Mouse (Mus musculus): ENCODE results near the gene Rora. TPM values are rescaled to one million over a fixed set of nuclear protein-coding genes. Genes with fewer than 3 reads are reported as not detected.

The Rora gene
- total RNA-seq, 2 experiments from 2014 or later: 21.2 to 31.2 TPM

GRCm38 (mm10) chr9:68976136-68976535 is 322.6 kb downstream of the Rora start:
- no peak for DNase-seq (ENCODE audit: low spot score)
- intact Hi-C loops (cut with DNase I): no loop called here

DNA sequence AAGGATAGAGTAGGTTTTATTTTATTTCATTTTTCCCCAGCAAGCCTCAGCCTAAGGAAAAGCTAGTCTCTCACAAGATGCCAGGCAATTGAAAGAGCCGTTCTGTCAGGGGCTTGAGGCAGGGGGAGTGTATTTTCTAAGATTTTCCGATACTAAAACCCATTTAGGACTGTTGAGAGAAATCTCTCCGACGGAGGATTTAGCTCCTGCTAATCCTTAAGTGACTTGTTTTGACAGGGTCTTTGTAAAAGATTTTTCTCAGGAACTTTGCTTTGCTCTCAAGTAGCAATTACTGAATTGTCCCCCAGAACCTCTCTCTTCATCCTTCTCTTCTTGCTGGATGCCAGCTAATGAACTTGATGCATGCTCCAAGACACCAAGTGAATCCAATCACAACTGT is 323.3 kb downstream of the Rora start:
- no peak for DNase-seq (ENCODE audit: low spot score)
- intact Hi-C loops (cut with DNase I): no loop called here

- intact Hi-C loops (cut with DNase I): no loop called here
- DNase-seq (ENCODE audit: low spot score): no peak
Observed at GRCm38 (mm10) chr9:68978656-68979055, 325.1 kb downstream of the Rora start.

DNA sequence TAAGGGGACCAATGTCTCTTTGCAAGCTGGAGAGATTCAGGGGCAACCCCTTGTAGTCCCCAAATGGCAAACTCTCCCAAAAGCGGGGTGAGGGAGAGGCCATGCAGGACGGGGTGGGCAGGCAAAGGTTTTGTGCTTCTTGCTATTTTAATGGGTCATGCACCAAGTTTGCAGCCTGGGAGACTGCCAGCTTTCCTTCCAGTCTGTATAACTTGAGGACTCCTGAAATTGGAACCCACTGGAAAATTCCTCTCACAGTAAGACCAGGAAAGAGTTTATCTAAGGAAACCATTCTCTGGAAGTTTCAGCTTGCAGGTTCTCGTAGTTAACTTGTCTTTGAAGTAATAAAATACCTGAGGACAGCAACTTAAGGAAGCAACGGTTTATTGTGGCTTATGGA is 326.5 kb downstream of the Rora start:
- intact Hi-C loops (cut with DNase I): no loop called here
- no peak for DNase-seq (ENCODE audit: low spot score)

DNA sequence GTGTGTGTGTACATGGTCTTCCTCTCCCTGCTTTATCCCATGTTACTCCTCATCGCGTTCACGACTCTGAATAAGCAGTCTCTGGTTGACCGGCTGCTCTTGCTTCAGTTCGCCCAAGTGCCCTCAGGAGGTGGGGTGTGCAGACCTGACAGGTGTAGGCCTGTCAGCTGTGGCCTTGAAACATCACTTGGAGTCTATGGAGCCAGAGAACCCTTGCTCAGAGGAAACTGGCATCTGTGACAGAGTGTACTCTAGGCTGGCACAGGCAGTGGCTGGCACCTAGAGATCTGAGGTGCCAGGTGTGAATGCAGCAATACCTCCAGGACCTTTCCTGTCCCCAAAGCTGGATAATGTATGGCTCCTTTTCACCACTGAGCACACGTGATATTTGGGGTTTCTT is 331.5 kb downstream of the Rora start:
- intact Hi-C loops (cut with DNase I): no loop called here
- no peak for DNase-seq (ENCODE audit: low spot score)

DNA sequence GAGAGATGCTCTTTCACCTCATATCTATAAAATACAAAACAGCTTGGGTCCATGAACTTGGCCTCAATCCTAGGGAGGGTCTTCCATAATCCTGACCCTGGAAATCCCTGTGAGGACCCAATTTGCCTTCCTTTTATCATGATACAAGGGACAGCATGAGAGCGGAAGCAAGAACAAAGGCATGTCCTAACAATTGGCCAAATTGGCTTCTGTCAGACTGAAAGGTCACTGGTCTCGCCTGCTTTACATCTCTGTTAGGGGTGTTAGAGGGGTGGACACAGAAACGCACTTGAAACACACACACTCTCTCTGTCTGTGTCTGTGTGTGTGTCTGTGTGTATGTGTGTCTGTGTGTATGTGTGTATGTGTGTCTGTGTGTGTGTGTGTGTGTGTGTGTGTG is 332.2 kb downstream of the Rora start:
- no peak for DNase-seq (ENCODE audit: low spot score)
- intact Hi-C loops (cut with DNase I): no loop called here

DNA sequence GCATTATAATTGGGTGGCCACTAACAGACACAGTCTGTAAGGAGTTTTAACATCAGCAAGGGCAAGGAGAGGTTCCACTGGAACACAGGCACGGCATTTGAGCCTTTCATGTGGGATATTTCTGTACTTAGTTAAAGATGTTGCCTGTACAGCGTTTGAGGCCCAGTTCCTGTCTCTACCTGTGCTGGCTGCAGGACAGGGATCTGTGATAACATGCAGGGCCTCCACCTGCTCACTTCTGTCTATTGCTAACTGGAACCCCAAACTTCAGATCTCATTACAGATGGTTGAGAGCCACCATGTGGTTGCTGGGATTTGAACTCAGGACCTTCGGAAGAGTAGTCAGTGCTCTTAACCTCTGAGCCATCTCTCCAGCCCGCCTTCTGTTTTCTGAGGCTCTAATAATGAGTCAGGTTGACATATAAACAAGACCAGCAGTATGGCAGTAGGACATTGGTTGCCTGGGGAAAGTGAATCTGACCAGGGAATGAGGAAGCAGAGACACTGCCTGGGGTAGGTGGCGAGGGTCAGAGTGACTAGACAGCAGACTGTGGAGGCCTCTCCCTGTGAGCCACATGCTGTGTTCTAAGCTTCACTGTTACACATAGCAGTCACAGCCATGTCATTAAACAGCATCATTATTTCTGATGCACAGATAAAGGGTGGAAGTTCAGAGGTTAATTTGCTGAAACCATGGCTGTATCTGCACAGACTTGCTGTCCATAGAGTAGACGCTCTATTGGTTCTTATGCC is 333.9 kb downstream of the Rora start:
- DNase-seq (ENCODE audit: low spot score): no peak
- intact Hi-C loops (cut with DNase I): no loop called here

DNA sequence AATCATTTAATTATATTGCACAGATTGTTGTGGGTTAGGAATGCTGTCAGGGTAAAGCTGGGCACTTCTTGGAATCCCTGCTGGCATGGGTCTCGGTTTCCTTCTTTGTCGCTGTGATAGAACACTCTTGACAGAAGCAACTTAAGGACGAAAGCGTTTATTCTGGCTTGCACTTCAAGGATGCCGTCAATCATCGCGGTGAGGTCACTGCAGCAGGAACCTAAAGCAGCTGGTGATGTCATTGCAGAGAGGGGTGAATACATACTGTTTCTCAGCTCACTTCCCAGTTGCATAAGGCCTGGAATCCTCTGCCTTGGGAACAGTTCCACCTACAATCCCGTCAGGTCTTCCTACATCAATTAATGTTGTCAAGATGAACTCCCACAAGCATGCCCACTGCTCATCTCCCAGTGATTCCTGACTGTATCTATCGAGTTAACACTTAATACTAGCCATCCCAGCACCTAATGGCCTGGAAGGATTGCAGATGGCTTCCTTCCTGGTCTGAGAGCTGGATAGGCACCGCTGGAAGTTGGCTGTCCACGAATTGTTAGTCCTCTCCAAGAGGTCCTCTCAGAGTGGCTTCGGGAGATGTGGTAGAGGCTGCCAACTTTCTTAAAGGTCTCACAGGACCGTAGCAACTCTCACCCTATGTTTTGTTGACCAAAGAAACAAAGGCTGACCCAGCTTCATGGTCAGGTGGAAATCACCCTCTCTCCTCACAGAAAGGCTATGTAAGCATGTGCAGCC is 334.8 kb downstream of the Rora start:
- intact Hi-C loops (cut with DNase I): no loop called here

GRCm38 (mm10) chr9:68989885-68990449 is 336.4 kb downstream of the Rora start:
- intact Hi-C loops (cut with DNase I): no loop called here
- DNase-seq (ENCODE audit: low spot score): no peak

More for the DNA sequence above, 334.8 kb downstream of the Rora start:
- no peak for DNase-seq (ENCODE audit: low spot score)

GRCm38 (mm10) chr9:68993881-68994280 is 340.3 kb downstream of the Rora start:
- intact Hi-C loops (cut with DNase I): no loop called here

DNA sequence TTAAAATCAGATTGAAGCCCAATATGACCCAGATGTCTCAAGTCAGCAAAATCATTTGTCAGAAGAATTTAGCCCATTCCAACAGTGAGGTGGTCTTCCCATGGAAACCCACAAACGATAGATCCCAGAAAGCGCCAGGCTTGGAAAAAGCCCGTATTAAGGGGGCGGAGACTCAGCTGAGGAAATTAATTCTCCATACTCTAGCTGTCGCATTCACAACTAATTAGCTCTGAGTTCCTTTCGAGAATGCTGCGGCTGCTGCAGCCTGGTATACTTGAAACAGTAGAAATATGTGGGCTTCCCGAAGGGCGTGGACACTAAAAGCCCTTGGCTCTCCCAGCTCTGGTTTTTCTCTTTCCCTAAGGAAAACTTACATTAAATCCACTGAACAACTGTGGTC is 345.4 kb downstream of the Rora start:
- intact Hi-C loops (cut with DNase I): no loop called here
- DNase-seq (ENCODE audit: low spot score): no peak

More at GRCm38 (mm10) chr9:68993881-68994280, 340.3 kb downstream of the Rora start:
- no peak for DNase-seq (ENCODE audit: low spot score)

DNA sequence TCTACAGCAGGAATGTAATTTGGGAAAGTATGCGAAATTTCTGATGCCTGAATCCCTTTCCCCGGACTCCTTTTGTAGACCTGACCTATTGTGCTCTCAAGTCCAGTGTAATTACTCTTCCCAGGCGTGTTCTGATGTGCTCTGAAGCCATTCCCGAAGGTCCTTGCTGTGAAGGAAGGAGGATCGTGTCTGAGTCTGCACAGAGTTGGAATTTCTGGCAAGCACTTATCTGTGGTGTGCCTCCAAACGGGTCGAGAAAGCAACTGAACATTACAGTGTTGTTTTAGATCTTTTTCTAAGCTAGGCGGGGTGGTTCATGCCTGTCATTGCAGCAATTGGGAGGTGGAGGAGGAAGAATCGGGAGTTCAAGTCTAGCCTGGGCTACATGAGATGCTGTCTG is 350.9 kb downstream of the Rora start:
- intact Hi-C loops (cut with DNase I): no loop called here
- DNase-seq (ENCODE audit: low spot score): no peak

- intact Hi-C loops (cut with DNase I): no loop called here
Observed at GRCm38 (mm10) chr9:69006666-69007065, 353.1 kb downstream of the Rora start.

DNA sequence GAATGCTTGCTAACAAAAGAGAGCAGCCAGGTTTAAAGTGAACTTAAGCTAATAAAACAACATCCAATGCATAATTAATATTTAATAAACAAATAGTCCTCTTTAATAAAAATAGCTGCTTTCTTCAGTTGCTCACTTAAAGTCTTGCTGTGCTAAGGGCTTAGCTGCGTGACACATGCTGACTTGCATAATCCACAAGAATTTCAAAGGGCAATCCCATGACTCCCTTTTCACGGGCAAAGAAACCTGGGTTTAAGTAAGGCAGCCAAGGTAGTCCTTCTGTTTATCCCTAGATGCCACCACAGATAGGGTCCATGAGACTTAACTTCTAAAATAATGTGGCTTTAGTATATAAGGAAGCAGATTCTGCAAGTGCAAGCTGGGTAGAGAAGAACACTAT is 355.1 kb downstream of the Rora start:
- no peak for DNase-seq (ENCODE audit: low spot score)
- intact Hi-C loops (cut with DNase I): no loop called here

More at GRCm38 (mm10) chr9:69006666-69007065, 353.1 kb downstream of the Rora start:
- DNase-seq (ENCODE audit: low spot score): no peak

DNA sequence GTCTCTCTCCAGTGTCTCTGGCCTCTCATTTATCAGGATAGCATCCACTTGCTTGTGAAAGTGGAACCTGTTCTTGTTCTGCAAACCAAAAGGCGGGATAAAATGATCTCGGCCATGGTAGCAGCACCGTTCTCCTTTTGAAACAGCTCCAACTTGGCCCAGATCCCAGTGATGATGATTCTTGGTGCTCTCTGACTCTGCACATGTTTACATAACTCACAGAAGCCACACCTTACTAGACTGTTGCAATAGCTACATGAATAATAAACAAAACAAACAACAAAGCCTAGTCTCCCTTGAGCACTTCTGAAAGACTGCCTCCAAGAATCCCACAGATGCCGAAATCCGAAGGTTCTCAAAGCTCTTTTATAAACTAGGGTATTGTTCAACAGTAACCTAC is 357.3 kb downstream of the Rora start:
- DNase-seq (ENCODE audit: low spot score): no peak
- intact Hi-C loops (cut with DNase I): no loop called here

DNA sequence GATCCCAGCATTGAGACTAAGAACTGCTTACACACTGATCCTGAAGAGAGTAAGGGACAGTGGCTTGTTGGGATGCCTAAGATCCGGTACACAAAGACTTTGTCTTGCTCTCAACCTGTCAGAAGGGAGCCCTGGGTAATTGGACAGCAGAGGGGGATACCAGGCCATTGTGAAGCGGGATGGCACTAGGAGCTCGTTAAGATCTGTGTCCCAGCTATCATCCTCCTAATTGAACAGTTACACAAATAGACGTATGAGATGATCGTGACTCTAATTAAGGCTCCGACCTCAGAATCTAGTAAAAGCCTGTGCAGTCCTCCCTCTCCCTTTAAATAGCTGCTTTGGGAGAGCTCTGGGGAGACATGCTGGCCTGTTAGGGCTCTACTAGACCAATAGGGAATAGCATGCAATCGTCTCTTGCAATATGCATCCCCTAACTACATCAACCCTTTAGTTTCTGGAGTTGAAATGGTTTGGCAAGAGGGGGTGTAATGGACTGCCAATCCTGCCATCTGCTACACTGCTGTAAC is 359.7 kb downstream of the Rora start:
- intact Hi-C loops (cut with DNase I): no loop called here
- no peak for DNase-seq (ENCODE audit: low spot score)

DNA sequence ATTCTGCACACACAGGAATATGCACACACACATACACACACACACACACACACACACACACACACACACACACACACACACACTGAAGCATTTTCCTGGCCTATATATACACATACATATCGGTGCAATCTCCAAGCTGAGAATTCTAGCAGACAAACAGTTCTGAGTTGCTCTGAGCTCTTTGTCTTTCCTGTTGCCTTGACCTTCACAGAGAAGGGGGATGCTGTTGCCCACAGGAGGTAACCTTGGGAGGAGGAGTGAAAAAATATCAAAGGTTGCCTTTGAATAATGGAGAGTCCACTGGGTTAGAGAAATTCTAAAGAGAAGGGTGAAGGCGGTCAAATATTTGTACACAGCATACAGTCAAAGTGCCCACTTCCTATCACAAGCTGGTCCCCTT is 360.6 kb downstream of the Rora start:
- intact Hi-C loops (cut with DNase I): no loop called here
- DNase-seq (ENCODE audit: low spot score): no peak

GRCm38 (mm10) chr9:69020381-69020780 is 366.8 kb downstream of the Rora start:
- intact Hi-C loops (cut with DNase I): no loop called here
- no peak for DNase-seq (ENCODE audit: low spot score)

DNA sequence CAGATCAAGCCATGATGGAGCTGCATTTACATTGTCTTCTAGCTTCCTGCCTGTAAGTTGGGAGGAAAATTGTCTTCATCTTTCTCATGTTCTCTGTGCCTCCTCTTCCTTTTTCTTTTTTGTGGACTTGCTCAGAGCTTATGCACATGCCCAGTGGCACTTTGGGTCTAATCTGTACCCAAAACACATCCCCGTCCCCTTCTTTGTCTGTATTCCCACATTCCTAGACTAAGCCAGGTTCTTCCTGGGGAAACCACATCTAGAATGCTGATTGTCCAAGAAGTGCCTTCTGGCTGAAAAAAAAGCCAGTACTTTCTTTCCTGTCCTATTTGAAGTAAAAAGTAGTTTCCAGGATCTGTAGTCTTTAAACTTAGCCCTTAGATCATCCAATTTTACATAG is 367.9 kb downstream of the Rora start:
- no peak for DNase-seq (ENCODE audit: low spot score)
- intact Hi-C loops (cut with DNase I): no loop called here

DNA sequence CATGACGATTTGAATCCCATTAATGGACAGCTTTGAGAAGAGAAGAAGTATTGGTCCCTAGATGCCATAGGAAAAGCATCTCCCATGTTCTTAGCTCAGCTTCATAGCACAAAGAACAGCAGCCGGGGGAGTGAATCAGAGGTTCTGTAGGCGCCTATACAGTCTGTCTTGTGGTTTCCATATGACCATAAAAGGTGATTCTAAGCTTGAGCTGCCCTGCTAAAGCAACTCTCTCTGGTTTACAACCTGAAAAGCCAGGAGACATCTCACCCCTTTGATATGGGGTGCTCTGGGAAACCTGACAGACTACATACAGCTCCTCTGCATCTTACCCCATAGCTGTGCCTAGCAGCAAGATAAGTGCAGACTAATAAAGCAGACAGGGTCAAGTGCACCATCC is 369.7 kb downstream of the Rora start:
- intact Hi-C loops (cut with DNase I): no loop called here
- no peak for DNase-seq (ENCODE audit: low spot score)

- intact Hi-C loops (cut with DNase I): no loop called here
- DNase-seq (ENCODE audit: low spot score): no peak
Observed at GRCm38 (mm10) chr9:69028177-69028576, 374.6 kb downstream of the Rora start.

Measured in heart, postnatal 25 days (tissue).